Mouse (Mus musculus): ENCODE measurements around the gene Heyl. TPM values are rescaled to one million over a fixed set of nuclear protein-coding genes. Genes with fewer than 3 reads are reported as not detected.
A peak's percentile ranks its signal among the peaks of the same experiment; 100 is the strongest.

Gene Heyl
- polyA plus RNA-seq, 1 experiment from 2014 or later: 7.7 TPM

DNA sequence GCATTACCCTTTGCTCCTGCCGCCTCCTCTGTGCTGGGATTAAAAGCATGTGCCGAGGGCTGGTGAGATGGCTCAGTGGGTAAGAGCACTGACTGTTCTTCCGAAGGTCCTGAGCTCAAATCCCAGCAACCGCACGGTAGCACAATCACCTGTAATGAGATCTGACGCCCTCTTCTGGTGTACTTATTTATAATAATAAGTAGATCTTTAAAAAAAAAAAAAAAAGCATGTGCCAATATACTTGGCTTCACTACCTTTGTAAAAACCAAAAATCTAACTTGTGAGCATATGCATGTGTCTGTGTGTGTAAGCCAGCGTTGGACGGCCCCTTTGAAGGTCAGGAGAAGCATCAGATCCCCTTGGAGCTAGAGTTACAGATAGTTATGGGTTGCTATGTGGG lies 22.4 kb upstream of the Heyl start:
- WGBS: 60% methylated on average over 8 of the region's 8 CpGs
- Histone ChIP-seq H3K4me1 (ENCODE audit: control insufficient read depth, insufficient read depth, low read length) (peaks cover 9% of the 10 kb centered on the region), H3K36me3 (ENCODE audit: control insufficient read depth, insufficient read depth, low read length) (no peaks in the 10 kb centered on the region), H3K4me3 (ENCODE audit: low read depth, low read length) (no peak overlapping the region), H3K9ac (ENCODE audit: low read length) (no peak overlapping the region), H3K27me3 (ENCODE audit: control insufficient read depth, insufficient read depth, low read length) (no peaks in the 10 kb centered on the region; the same call in 1 of the 2 replicates), H3K4me2 (no peak overlapping the region), H3K27ac (ENCODE audit: low read depth, low read length) (no peak overlapping the region), H3K9me3 (ENCODE audit: control insufficient read depth, low read length) (no peaks in the 10 kb centered on the region)
- DNase-seq (ENCODE audit: low spot score, missing footprints): no peak
- ATAC-seq (ENCODE audit: low FRiP score): no peak

DNA sequence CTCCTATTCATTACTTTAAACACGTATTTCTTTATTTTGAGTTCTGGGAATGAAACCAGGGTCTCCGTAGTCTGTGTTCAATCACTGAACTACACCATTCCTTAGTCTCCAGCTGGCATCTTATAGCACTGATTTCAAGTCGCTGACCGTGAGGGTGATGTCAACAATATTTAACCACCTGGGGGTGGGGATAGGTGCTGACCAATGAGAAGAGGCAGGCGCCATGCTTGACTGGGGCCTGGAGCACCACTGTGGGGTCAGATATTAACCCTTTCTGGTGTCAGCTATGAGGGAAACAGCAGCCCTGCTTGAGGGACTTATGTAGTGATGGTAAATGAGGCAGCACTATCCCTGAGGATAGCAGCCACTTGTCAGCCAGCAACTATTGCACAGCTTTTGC lies 21.9 kb upstream of the Heyl start:
- DNase-seq (ENCODE audit: low spot score, missing footprints) (no peak), ATAC-seq (ENCODE audit: low FRiP score) (no peak)
- Histone ChIP-seq H3K9me3 (ENCODE audit: control insufficient read depth, low read length) (no peaks in the 10 kb centered on the region), H3K27ac (ENCODE audit: low read depth, low read length) (no peak overlapping the region), H3K36me3 (ENCODE audit: control insufficient read depth, insufficient read depth, low read length) (no peaks in the 10 kb centered on the region), H3K9ac (ENCODE audit: low read length) (no peak overlapping the region), H3K27me3 (ENCODE audit: control insufficient read depth, insufficient read depth, low read length) (no peaks in the 10 kb centered on the region; the same call in 1 of the 2 replicates), H3K4me2 (no peak overlapping the region), H3K4me3 (ENCODE audit: low read depth, low read length) (no peak overlapping the region), H3K4me1 (ENCODE audit: control insufficient read depth, insufficient read depth, low read length) (peaks cover 9% of the 10 kb centered on the region)
- WGBS: 69% methylated on average over 5 of the region's 5 CpGs

- Histone ChIP-seq H3K9ac (ENCODE audit: low read length) (no peak overlapping the region), H3K4me3 (ENCODE audit: low read depth, low read length) (no peak overlapping the region), H3K27me3 (ENCODE audit: control insufficient read depth, insufficient read depth, low read length) (no peaks in the 10 kb centered on the region; the same call in 1 of the 2 replicates), H3K27ac (ENCODE audit: low read depth, low read length) (no peak overlapping the region), H3K36me3 (ENCODE audit: control insufficient read depth, insufficient read depth, low read length) (no peaks in the 10 kb centered on the region), H3K4me2 (no peak overlapping the region), H3K9me3 (ENCODE audit: control insufficient read depth, low read length) (no peaks in the 10 kb centered on the region), H3K4me1 (ENCODE audit: control insufficient read depth, insufficient read depth, low read length) (peaks cover 9% of the 10 kb centered on the region)
- ATAC-seq (ENCODE audit: low FRiP score) (no peak), DNase-seq (ENCODE audit: low spot score, missing footprints) (no peak)
- 8% methylated on average over 2 of the region's 2 CpGs for WGBS
These were observed 21.0 kb upstream of the Heyl start for GRCm38 (mm10) chr4:123212330-123212729.

DNA sequence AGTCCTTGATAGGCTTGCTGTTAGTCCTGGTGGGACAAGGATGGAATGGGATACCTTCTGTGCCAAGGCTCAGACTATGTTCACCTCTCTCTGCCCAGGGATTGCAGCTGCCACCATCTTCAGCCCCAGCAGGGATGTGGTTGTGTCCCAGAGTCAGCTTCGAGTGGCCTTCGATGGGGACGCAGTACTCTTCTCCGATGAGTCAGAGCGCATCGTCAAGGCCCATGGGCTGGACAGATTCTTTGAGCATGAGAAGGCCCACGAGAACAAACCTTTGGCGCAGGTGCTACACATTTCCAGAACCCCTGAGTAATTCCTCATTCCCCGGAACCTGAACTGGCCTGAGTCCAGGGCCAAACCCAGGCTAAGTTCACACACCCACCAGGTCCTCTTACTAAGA lies 19.4 kb upstream of the Heyl start:
- Histone ChIP-seq H3K4me1 (ENCODE audit: control insufficient read depth, insufficient read depth, low read length) (peaks cover 9% of the 10 kb centered on the region), H3K4me2 (no peak overlapping the region), H3K27ac (ENCODE audit: low read depth, low read length) (no peak overlapping the region), H3K27me3 (ENCODE audit: control insufficient read depth, insufficient read depth, low read length) (no peaks in the 10 kb centered on the region; the same call in 1 of the 2 replicates), H3K9ac (ENCODE audit: low read length) (no peak overlapping the region), H3K4me3 (ENCODE audit: low read depth, low read length) (no peak overlapping the region), H3K36me3 (ENCODE audit: control insufficient read depth, insufficient read depth, low read length) (no peaks in the 10 kb centered on the region), H3K9me3 (ENCODE audit: control insufficient read depth, low read length) (no peaks in the 10 kb centered on the region)
- ATAC-seq (ENCODE audit: low FRiP score): no peak
- DNase-seq (ENCODE audit: low spot score, missing footprints): no peak
- WGBS: 94% methylated on average over 9 of the region's 9 CpGs

DNA sequence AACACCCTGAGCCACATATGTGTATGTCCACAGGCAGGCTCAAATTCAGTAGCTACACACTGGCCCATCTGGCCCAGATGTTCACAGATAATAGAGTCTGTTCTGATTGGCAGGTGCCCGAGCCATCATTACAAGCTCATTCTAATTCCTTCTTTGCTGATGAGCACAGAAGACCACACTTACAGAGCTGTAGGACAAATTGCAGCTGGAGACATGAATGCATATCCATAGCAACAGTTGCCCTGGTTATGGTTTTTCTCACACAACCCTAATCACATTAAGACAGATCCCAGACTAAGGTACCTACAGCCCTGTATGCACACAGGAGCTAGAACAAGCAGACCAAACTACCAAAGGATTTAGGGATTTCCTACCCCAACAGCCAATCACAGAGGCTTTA lies 18.0 kb upstream of the Heyl start:
- H3K4me3 ChIP-seq (ENCODE audit: low read depth, low read length): no peak overlapping the region
- H3K27ac ChIP-seq (ENCODE audit: low read depth, low read length): no peak overlapping the region
- no peaks in the 10 kb centered on the region for H3K9me3 ChIP-seq (ENCODE audit: control insufficient read depth, low read length)
- 66% methylated on average over 1 of the region's 1 CpGs for WGBS
- ATAC-seq (ENCODE audit: low FRiP score): no peak; the same call in 1 of the 2 replicates
- no peaks in the 10 kb centered on the region for H3K36me3 ChIP-seq (ENCODE audit: control insufficient read depth, insufficient read depth, low read length)
- peak; percentile 78 for DNase-seq (ENCODE audit: low spot score, missing footprints)
- H3K4me1 ChIP-seq (ENCODE audit: control insufficient read depth, insufficient read depth, low read length): peaks cover 9% of the 10 kb centered on the region
- H3K4me2 ChIP-seq: no peak overlapping the region
- no peaks in the 10 kb centered on the region for H3K27me3 ChIP-seq (ENCODE audit: control insufficient read depth, insufficient read depth, low read length)
- no peak overlapping the region for H3K9ac ChIP-seq (ENCODE audit: low read length)

DNA sequence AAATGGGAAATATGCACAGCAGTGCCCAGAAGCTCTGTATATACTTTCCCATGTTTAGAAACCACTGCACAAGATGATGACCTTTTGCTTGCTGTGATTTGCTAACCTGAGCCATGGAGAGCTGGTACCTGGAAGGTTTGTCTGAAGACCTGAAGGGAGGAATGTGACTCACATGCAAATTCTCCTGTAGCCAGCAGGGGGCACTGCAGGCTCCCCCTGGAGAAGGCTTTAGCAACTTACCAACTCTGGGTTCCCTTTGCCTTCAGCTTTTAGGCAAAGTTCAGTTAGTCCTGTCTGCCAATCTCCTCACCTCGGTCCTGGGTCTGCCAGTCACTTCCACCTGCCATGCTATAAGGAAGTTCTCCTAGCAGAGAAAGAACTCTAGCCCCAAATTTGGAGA lies 16.6 kb upstream of the Heyl start:
- Histone ChIP-seq H3K4me2 (no peak overlapping the region), H3K9me3 (ENCODE audit: control insufficient read depth, low read length) (no peaks in the 10 kb centered on the region), H3K4me1 (ENCODE audit: control insufficient read depth, insufficient read depth, low read length) (peaks cover 9% of the 10 kb centered on the region), H3K36me3 (ENCODE audit: control insufficient read depth, insufficient read depth, low read length) (no peaks in the 10 kb centered on the region), H3K4me3 (ENCODE audit: low read depth, low read length) (no peak overlapping the region), H3K9ac (ENCODE audit: low read length) (no peak overlapping the region), H3K27ac (ENCODE audit: low read depth, low read length) (no peak overlapping the region), H3K27me3 (ENCODE audit: control insufficient read depth, insufficient read depth, low read length) (no peaks in the 10 kb centered on the region)
- 39% methylated on average over 1 of the region's 1 CpGs for WGBS
- ATAC-seq (ENCODE audit: low FRiP score) (no peak), DNase-seq (ENCODE audit: low spot score, missing footprints) (peak; percentile 91)

- Histone ChIP-seq H3K4me2 (no peak overlapping the region), H3K27me3 (ENCODE audit: control insufficient read depth, insufficient read depth, low read length) (no peaks in the 10 kb centered on the region)
- 74% methylated on average over 15 of the region's 15 CpGs for WGBS
These were observed 13.5 kb upstream of the Heyl start for GRCm38 (mm10) chr4:123219720-123220357.

GRCm38 (mm10) chr4:123220637-123221036 lies 12.7 kb upstream of the Heyl start:
- no peak overlapping the region for H3K9ac ChIP-seq (ENCODE audit: low read length)
- no peak overlapping the region for H3K27ac ChIP-seq (ENCODE audit: low read depth, low read length)
- DNase-seq (ENCODE audit: low spot score, missing footprints) (no peak), ATAC-seq (ENCODE audit: low FRiP score) (no peak)
- WGBS: 81% methylated on average over 4 of the region's 4 CpGs
- H3K27me3 ChIP-seq (ENCODE audit: control insufficient read depth, insufficient read depth, low read length): no peaks in the 10 kb centered on the region
- no peaks in the 10 kb centered on the region for H3K4me1 ChIP-seq (ENCODE audit: control insufficient read depth, insufficient read depth, low read length)
- no peaks in the 10 kb centered on the region for H3K9me3 ChIP-seq (ENCODE audit: control insufficient read depth, low read length)
- H3K4me3 ChIP-seq (ENCODE audit: low read depth, low read length): no peak overlapping the region
- H3K4me2 ChIP-seq: no peak overlapping the region
- no peaks in the 10 kb centered on the region for H3K36me3 ChIP-seq (ENCODE audit: control insufficient read depth, insufficient read depth, low read length)

More at GRCm38 (mm10) chr4:123219720-123220357, 13.5 kb upstream of the Heyl start:
- Histone ChIP-seq H3K36me3 (ENCODE audit: control insufficient read depth, insufficient read depth, low read length) (no peaks in the 10 kb centered on the region), H3K4me1 (ENCODE audit: control insufficient read depth, insufficient read depth, low read length) (peaks cover 5% of the 10 kb centered on the region; the same call in 1 of the 2 replicates), H3K9ac (ENCODE audit: low read length) (no peak overlapping the region), H3K4me3 (ENCODE audit: low read depth, low read length) (no peak overlapping the region), H3K9me3 (ENCODE audit: control insufficient read depth, low read length) (no peaks in the 10 kb centered on the region), H3K27ac (ENCODE audit: low read depth, low read length) (no peak overlapping the region)
- ATAC-seq (ENCODE audit: low FRiP score): peak; percentile 78
- DNase-seq (ENCODE audit: low spot score, missing footprints): peak; percentile 98

GRCm38 (mm10) chr4:123223309-123223708 lies 10.0 kb upstream of the Heyl start:
- 45% methylated on average over 3 of the region's 3 CpGs for WGBS
- H3K36me3 ChIP-seq (ENCODE audit: control insufficient read depth, insufficient read depth, low read length): no peaks in the 10 kb centered on the region
- no peak overlapping the region for H3K27ac ChIP-seq (ENCODE audit: low read depth, low read length)
- H3K27me3 ChIP-seq (ENCODE audit: control insufficient read depth, insufficient read depth, low read length): no peaks in the 10 kb centered on the region
- H3K4me1 ChIP-seq (ENCODE audit: control insufficient read depth, insufficient read depth, low read length): no peaks in the 10 kb centered on the region
- no peak for ATAC-seq (ENCODE audit: low FRiP score)
- no peaks in the 10 kb centered on the region for H3K9me3 ChIP-seq (ENCODE audit: control insufficient read depth, low read length)
- no peak overlapping the region for H3K4me3 ChIP-seq (ENCODE audit: low read depth, low read length)
- no peak for DNase-seq (ENCODE audit: low spot score, missing footprints)
- no peak overlapping the region for H3K4me2 ChIP-seq
- no peak overlapping the region for H3K9ac ChIP-seq (ENCODE audit: low read length)
